Mouse (Mus musculus) heart, postnatal 4 days (tissue): Measurements from ENCODE around the gene Gfpt2. TPM values are rescaled to one million over a fixed set of nuclear protein-coding genes. Genes with fewer than 3 reads are reported as not detected.

ENCODE experiments used
- DNase-seq: peaks from one replicate; pipeline ENCODE4 v3.0.0; 2021
- total RNA-seq, 2 experiments: library from RNA; stranded (reverse); gene quantifications; 2 replicates each; pipeline ENCODE4 v1.2.3; 2021

Gfpt2 gene
- total RNA-seq, 2 experiments from 2014 or later = 9.1 to 9.3 TPM

DNA sequence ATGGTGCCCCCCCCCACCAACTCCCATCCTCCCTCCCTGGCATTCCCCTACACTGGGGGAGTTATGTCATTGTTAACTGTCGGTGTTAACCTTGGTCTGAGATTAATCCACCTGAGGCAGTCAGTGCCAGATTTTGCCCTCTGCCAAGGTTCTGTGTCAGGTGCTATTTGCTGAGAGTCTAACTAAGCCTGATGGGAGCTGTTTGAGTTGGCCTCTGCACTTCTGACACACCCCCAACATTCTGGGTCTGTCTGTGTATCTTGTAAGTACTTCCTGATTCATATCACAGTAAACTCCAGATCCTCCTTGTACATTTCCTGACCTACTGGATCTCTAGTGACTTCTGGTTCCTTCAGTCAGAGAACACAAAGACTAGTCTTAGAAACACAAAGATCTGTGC lies 46.7 kb downstream of the Gfpt2 start:
- no peak for DNase-seq

DNA sequence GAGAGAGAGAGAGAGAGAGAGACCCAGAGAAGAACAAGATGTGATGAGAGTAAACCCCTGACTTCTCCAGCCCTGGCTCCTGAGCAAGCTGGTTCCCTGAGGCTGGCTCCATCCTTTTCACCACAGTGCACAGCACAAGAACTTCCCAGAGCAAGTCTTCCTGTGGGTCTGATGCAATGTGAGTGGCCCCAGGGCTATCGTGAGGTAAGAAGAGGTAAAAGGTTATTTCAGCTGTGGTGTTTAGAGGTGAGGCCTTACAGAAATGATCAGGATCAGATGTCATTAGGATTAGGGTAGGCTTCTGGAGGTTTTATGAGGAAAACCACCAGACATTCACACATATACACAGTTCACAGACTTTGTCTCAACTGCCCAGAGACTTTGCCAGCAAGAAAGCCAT lies 47.9 kb downstream of the Gfpt2 start:
- DNase-seq = no peak

GRCm38 (mm10) chr11:49842718-49843117 lies 48.7 kb downstream of the Gfpt2 start:
- DNase-seq = no peak

DNA sequence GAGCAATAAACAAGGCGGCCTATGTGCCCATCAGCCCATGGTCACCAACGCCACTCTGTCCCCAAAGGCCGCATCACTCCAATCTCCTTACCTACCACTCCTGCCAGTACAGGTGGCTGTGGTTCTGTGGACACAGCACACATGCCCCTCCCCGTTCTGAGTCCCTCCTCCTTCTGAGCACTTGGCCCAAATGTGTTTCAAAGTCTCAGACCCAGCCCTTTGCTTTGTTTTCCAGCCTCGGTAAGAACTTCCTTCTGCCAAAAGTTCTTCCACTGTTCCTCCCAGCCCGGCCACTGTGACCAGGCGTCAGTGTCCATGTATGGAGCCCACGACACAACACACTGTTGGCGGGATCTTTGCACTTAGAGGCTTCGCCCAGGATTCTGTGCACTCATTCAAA lies 50.3 kb downstream of the Gfpt2 start:
- DNase-seq = no peak

DNA sequence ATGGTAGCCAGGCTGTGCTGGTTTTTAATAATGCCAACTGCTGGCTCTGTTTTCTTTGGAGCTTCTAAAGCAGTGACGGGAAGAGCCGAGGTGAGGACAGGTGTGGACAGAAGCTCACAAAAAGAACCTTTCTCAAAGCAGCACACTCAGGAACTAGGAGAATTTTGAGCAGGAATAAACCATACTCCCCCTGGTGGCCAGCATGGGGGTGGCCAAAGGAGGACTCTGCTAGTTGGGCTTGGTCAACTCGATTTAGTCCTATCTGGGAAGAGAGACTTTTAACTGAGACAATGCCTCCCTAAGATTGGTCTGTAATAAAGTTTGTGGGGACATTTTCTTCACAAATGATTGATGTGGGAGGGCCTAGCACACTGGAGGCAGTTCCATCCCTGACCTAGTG lies 51.0 kb downstream of the Gfpt2 start:
- DNase-seq = peak; percentile 79

- no peak for DNase-seq
Observed at GRCm38 (mm10) chr11:49845958-49846357, 52.0 kb downstream of the Gfpt2 start.

DNA sequence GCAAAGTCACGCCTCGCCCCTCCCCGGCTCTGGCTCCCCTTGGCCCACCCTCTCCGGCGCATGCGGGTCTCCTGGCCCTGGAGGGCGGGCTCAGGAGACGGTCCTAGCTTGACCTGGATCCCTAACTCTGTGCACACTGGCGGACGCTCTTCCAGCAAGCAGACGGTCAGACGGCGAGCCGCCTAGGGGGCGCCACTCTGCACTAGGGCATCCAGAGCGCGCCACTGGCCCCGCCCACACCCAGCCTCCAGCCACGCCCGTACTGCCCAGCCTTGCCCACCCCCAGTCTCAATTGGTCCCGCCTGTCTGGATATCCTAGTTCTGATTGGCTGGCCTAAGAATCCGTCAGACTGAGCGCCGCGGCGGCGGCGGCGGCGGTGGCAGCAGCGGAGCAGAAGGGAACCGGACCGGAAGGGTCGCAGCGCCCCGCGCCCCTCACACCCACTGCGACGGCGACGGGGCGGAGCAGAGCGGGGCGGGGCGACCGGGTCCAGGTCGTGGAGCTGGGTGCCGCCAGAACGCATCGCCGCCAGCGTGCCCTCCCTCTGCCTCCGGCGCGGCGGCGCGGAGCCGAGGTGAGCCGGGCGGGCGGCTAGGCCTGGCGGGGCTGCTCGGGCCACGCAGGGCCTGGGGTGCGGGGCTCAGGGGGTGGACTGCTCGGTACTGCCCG lies 52.6 kb downstream of the Gfpt2 start, which contains the start of gene Mapk9:
Gene Mapk9 (plus strand): TSS at position 351 of the 670 bp plus-strand sequence.
- DNase-seq = peak; percentile 98

GRCm38 (mm10) chr11:49847071-49847810 lies 53.3 kb downstream of the Gfpt2 start:
- no peak for DNase-seq

DNA sequence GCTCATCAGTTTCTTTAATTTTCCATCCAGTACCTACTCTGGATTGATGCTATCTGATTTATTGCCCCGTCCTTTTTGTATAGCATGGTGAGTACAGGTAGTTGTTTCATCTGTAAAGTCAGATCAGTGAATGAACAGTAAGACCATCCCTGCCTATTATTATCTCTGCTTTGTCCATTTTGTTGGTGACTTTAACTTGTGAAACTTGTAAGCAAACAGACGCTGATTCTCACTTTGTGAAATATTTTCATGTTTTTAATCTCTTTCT lies 53.8 kb downstream of the Gfpt2 start:
- no peak for DNase-seq

DNA sequence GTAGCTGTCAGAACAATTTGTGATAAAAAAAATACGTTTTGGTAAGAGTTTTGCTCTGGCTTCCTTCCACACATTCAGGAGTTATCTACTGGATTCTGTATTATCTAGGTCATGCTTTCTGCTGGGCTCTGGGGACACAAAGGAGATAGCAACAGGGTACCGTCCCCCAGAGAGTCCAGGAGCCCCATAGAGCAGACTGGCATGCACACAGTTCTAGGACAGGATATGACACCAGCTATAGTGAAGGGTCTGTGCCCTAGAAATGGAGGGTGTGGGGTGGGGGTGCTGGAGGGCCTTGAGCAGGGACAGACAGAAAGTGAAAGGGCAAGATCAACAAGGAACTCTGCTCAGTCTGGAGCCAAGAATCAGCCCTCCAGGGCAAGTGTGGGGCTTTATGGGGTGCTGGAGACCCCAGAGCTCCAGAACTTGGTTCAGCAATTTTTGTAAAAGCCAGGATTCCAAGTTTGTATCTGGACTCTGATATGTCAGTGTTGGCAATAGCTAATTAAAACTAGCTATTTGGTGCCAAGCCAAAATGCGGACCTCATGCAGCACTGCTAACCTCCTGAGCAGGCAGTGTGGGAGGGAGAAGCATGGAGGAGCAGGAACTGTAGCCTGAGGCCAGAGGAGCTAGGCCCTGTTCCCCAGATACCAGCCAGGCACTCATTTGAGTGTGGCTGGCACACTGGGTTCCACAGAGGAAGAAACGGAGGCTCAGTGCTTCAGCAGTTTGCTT lies 54.3 kb downstream of the Gfpt2 start:
- DNase-seq = peak; percentile 28

- no peak for DNase-seq
Observed at GRCm38 (mm10) chr11:49850331-49850730, 56.4 kb downstream of the Gfpt2 start.

DNA sequence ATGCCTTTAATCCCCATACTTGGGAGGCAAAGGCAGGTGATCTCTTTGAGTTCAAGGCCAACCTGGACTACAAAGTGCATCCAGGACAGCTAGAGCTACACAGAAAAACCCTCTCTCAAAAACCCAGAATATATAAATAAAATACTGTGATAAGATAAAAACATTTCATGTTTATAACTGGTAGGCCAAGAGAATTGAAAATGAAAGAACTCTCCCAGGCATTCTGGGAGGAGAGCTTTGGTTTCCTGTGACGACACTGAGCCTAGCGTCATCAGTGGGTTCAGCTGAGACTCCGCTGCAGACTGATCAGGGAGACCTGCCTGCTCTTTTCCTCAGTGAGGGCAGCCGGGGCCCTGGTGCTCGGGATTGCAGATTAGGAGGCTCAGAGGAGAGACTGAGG lies 61.2 kb downstream of the Gfpt2 start:
- DNase-seq = no peak

GRCm38 (mm10) chr11:49861139-49861538 lies 67.2 kb downstream of the Gfpt2 start:
- DNase-seq = no peak

DNA sequence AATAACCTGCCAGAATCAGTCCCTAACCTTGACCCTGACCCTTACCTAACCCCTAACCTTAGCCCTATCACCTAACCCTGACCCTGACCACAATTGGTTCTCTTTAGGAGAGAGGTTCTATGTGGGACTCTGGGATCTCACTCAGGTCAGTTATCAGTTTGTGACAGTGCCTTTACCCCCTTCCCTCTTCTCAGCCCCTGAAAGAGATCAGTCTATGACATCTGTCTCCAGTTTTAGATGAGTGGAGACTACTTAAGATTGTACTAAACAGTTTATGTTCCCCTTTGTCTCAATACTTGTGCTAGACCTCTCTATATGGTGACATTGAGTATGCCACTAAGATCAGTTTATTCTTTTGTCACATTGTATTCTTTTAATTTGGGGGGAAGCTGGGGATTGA lies 69.9 kb downstream of the Gfpt2 start:
- no peak for DNase-seq

- no peak for DNase-seq
Observed at GRCm38 (mm10) chr11:49867320-49867719, 73.3 kb downstream of the Gfpt2 start.

DNA sequence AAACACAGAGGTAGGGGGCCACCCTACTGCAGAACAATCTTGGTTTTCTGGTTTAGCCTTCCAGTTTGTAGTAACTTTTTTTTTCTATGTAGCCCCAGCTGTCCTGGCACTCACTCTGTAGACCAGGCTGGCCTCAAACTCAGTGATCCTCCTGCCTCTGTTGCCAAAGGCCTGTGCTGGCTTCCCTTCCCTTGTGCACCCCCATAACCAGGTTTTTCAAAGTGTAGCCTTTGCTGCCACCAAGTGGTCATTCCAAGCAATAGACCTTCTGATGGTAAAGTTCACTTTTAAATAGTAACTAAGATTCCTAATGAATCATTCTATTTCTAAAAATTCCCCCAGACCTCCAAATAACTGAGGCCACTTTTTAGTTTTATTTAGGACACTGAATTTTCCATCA lies 75.8 kb downstream of the Gfpt2 start:
- DNase-seq = peak; percentile 61

GRCm38 (mm10) chr11:49871914-49872313 lies 77.9 kb downstream of the Gfpt2 start:
- peak; percentile 56 for DNase-seq

DNA sequence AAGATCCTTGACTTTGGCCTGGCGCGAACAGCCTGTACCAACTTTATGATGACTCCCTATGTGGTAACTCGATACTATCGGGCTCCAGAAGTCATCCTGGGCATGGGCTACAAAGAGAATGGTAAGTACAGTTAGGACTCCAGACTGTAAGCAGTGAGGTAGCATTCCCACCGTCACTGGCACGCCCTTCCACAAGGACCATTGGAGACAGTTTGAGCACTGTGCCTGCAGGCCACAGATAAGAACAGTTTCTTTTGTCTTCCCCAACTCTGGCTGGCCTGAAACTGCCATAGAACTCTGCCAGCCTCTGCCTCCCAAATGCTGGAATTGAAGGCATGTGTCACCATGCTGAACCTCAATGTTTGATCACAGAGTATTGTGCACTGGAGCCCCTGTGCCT lies 78.8 kb downstream of the Gfpt2 start:
- DNase-seq = no peak

DNA sequence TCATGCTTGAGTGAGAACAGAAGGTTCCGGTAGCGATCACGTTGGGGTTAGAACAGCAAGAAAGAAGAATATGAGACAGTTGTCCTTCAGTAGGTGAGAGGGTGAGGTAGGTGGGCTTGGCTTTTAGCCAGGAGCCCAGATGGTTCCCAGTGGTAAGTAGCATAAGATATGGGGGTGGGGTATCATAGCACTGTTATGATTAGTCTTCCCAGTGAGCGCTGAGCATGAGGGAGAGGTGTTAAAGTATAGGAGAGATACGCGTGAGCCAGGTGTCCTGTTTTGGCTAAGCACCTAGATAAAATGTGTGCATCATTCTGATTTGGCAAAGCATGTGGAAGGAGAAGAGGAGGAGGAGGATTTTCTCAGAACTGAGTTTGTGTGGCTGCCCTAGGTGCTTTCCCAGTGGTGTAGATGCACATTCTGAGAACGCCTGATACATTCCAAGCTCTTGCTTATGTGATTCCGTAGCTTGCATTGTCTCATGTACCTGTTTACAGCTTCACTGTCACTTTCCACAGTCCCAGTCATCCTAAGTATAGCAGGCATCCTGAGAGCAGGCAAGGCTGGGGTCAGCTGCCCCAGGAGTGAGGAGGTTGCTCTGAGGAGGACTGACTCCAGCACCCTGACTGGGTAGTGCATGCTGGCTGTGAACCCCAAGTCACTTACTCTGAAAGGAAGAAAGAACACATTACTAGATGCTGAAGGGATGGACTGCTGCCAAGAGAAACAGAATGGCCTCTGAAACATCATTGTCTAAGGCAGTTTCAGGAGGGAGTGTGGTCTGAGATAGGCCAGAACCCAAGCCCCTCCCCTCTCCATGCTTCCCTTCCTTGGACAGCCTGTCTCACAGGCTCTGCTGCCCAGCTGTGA lies 83.2 kb downstream of the Gfpt2 start:
- DNase-seq = peak; percentile 58

GRCm38 (mm10) chr11:49879950-49880642 lies 86.1 kb downstream of the Gfpt2 start:
- DNase-seq = peak; percentile 38

- DNase-seq = no peak
Observed at GRCm38 (mm10) chr11:49883394-49883793, 89.4 kb downstream of the Gfpt2 start.
